Mouse (Mus musculus): ENCODE data around the gene Ebf1. TPM values are rescaled to one million over a fixed set of nuclear protein-coding genes. Genes with fewer than 3 reads are reported as not detected.
"Not testable (repeated sequence)": the region's sequence is repeated elsewhere in the genome, so short reads cannot be mapped to it uniquely, and the experiment has no call there.

Ebf1 gene
- not detected in 2 replicates for polyA plus RNA-seq (2012)

- no peak for TF ChIP-seq GATA1 (IDR thresholded peaks at IDR 0.05; ENCODE audit: low read length)
- TF ChIP-seq TAL1 (IDR thresholded peaks at IDR 0.05; ENCODE audit: low read length), result no peak
- no peaks in the 10 kb centered on the region for H3K36me3 ChIP-seq (ENCODE audit: control insufficient read depth)
- no peak within 1 kb of the TSS for H3K4me3 ChIP-seq (replicated peaks)
- peaks cover 8% of the 10 kb centered on the region for H3K4me1 ChIP-seq (ENCODE audit: control insufficient read depth)
- peaks cover 98% of the 10 kb centered on the region for H3K27me3 ChIP-seq (ENCODE audit: control insufficient read depth)
- H3K9me3 ChIP-seq (ENCODE audit: control insufficient read depth, low read length), result peaks cover 6% of the 10 kb centered on the region; the same call in 1 of the 2 replicates
Measured at GRCm38 (mm10) chr11:44616788-44617712, at the start of gene Ebf1. Gene Ebf1 (plus strand): TSS chr11:44617317.

DNA sequence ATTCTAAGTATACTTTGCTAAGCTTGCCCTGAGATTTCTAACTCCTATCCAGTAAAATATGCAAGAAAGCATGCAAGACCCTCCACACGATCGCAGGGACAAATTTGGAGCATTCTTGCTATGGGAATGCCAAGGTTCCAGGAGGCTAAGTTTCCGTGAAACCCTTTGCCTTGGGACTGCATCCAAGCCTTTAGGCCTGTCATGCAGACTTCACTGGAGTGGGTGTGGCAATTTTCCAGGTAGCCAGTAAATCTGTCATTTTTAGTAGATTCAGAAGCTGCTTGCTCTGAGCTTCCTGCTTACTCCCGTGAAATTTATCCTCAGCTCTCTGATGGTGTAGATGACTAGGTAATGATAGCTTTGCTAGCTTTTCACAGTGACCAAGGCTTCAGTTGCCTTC, 46.8 kb upstream of the Ebf1 start:
- not testable (repeated sequence) for H3K27me3 ChIP-seq (ENCODE audit: control insufficient read depth); H3K9me3 ChIP-seq (ENCODE audit: control insufficient read depth, low read length); H3K4me3 ChIP-seq (replicated peaks); H3K4me1 ChIP-seq (ENCODE audit: control insufficient read depth)
- peaks cover 46% of the 10 kb centered on the region for H3K36me3 ChIP-seq (ENCODE audit: control insufficient read depth)

- TF ChIP-seq TAL1 (IDR thresholded peaks at IDR 0.05; ENCODE audit: low read length), result no peak
- TF ChIP-seq GATA1 (IDR thresholded peaks at IDR 0.05; ENCODE audit: low read length), result no peak
- Histone ChIP-seq H3K9me3 (ENCODE audit: control insufficient read depth, low read length) (no peaks in the 10 kb centered on the region), H3K36me3 (ENCODE audit: control insufficient read depth) (peaks cover 21% of the 10 kb centered on the region), H3K4me1 (ENCODE audit: control insufficient read depth) (no peaks in the 10 kb centered on the region), H3K4me3 (replicated peaks) (no peak overlapping the region), H3K27me3 (ENCODE audit: control insufficient read depth) (no peaks in the 10 kb centered on the region)
Measured at GRCm38 (mm10) chr11:44572781-44573180, 44.3 kb upstream of the Ebf1 start.

DNA sequence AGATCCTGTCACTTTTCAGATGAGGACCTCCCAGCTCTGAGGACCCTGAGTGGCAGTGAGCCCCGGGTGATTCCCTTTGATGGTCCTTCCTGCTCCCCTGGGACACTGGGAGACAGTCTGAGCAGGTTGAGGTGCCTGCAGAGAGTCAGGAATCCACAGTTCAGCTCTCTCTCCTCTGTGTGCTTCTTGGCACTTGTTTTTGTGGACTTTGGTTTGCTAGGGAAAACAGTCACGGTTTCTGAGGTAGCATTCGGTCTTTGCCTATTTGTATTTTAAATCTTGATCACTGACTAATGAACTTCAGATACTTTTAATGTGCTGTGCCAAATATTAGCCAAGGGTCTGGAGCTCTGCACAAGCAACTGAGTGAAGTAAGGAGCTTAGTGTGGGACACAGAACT, 43.7 kb upstream of the Ebf1 start:
- H3K36me3 ChIP-seq (ENCODE audit: control insufficient read depth), result peaks cover 15% of the 10 kb centered on the region
- H3K4me1 ChIP-seq (ENCODE audit: control insufficient read depth), result no peaks in the 10 kb centered on the region
- no peaks in the 10 kb centered on the region for H3K9me3 ChIP-seq (ENCODE audit: control insufficient read depth, low read length)
- H3K4me3 ChIP-seq (replicated peaks), result no peak overlapping the region
- no peaks in the 10 kb centered on the region for H3K27me3 ChIP-seq (ENCODE audit: control insufficient read depth)
- TF ChIP-seq GATA1 (IDR thresholded peaks at IDR 0.05; ENCODE audit: low read length) (no peak), TAL1 (IDR thresholded peaks at IDR 0.05; ENCODE audit: low read length) (no peak)

GRCm38 (mm10) chr11:44574391-44574790, 42.7 kb upstream of the Ebf1 start:
- peaks cover 12% of the 10 kb centered on the region for H3K36me3 ChIP-seq (ENCODE audit: control insufficient read depth)
- TF ChIP-seq GATA1 (IDR thresholded peaks at IDR 0.05; ENCODE audit: low read length) (no peak), TAL1 (IDR thresholded peaks at IDR 0.05; ENCODE audit: low read length) (no peak)
- no peaks in the 10 kb centered on the region for H3K27me3 ChIP-seq (ENCODE audit: control insufficient read depth)
- H3K9me3 ChIP-seq (ENCODE audit: control insufficient read depth, low read length), result no peaks in the 10 kb centered on the region
- H3K4me3 ChIP-seq (replicated peaks), result no peak overlapping the region
- H3K4me1 ChIP-seq (ENCODE audit: control insufficient read depth), result no peaks in the 10 kb centered on the region

DNA sequence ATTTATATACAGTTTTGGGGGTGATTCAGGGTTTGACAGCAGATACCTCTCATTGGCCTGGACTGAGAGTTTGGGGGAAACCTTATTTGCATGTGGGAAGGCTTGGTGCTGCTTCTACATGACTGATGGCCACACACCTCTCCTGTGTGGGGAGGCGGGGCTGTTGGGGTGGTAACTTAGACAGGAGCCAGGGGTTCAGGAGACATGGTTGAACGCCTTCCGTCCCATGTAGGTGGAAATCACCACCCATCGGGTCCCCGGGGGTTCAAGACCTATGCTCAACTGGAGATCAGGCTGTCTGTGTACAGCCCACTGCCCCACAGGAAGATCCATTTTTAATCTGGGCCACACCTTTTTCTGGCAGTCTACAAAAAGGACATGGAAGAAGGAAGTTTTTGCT, 42.3 kb upstream of the Ebf1 start:
- H3K4me1 ChIP-seq (ENCODE audit: control insufficient read depth), result no peaks in the 10 kb centered on the region
- H3K36me3 ChIP-seq (ENCODE audit: control insufficient read depth), result peaks cover 8% of the 10 kb centered on the region
- no peaks in the 10 kb centered on the region for H3K9me3 ChIP-seq (ENCODE audit: control insufficient read depth, low read length)
- no peak for TF ChIP-seq GATA1 (IDR thresholded peaks at IDR 0.05; ENCODE audit: low read length)
- TF ChIP-seq TAL1 (IDR thresholded peaks at IDR 0.05; ENCODE audit: low read length), result no peak
- H3K27me3 ChIP-seq (ENCODE audit: control insufficient read depth), result no peaks in the 10 kb centered on the region
- no peak overlapping the region for H3K4me3 ChIP-seq (replicated peaks)

- no peak for TF ChIP-seq TAL1 (IDR thresholded peaks at IDR 0.05; ENCODE audit: low read length)
- no peak for TF ChIP-seq GATA1 (IDR thresholded peaks at IDR 0.05; ENCODE audit: low read length)
Measured at GRCm38 (mm10) chr11:44577911-44578310, 39.2 kb upstream of the Ebf1 start.

DNA sequence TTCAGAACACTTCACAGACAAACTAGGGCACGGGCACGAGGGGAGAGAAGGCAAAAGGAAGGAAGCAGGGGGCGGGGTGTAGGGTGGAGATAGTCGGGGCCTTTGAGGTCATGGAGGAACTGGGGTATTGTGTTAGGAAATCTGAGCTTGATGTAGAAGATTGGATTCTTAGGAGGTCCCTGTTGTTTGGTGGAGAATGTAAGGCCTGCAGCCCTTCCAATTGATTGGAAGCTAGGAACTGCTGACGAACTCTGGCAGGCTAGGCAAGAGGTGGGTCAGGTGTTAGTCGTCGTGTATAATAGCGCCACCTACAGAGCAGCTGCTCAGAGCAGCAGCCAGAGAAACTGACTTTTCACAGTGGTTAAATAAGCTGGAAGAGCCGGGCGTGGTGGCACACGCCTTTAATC, 35.8 kb upstream of the Ebf1 start:
- Histone ChIP-seq H3K9me3 (ENCODE audit: control insufficient read depth, low read length) (no peaks in the 10 kb centered on the region), H3K36me3 (ENCODE audit: control insufficient read depth) (no peaks in the 10 kb centered on the region), H3K4me3 (replicated peaks) (no peak overlapping the region), H3K27me3 (ENCODE audit: control insufficient read depth) (peaks cover 4% of the 10 kb centered on the region), H3K4me1 (ENCODE audit: control insufficient read depth) (peaks cover 4% of the 10 kb centered on the region)
- TF ChIP-seq GATA1 (IDR thresholded peaks at IDR 0.05; ENCODE audit: low read length) (no peak), TAL1 (IDR thresholded peaks at IDR 0.05; ENCODE audit: low read length) (no peak)

More at GRCm38 (mm10) chr11:44577911-44578310, 39.2 kb upstream of the Ebf1 start:
- H3K4me3 ChIP-seq (replicated peaks), result no peak overlapping the region
- no peaks in the 10 kb centered on the region for H3K9me3 ChIP-seq (ENCODE audit: control insufficient read depth, low read length)
- no peaks in the 10 kb centered on the region for H3K36me3 ChIP-seq (ENCODE audit: control insufficient read depth)
- H3K27me3 ChIP-seq (ENCODE audit: control insufficient read depth), result peaks cover 4% of the 10 kb centered on the region
- peaks cover 4% of the 10 kb centered on the region for H3K4me1 ChIP-seq (ENCODE audit: control insufficient read depth)

GRCm38 (mm10) chr11:44586047-44586696, 30.9 kb upstream of the Ebf1 start:
- H3K9me3 ChIP-seq (ENCODE audit: control insufficient read depth, low read length), result no peaks in the 10 kb centered on the region
- H3K27me3 ChIP-seq (ENCODE audit: control insufficient read depth), result peaks cover 4% of the 10 kb centered on the region
- TF ChIP-seq TAL1 (IDR thresholded peaks at IDR 0.05; ENCODE audit: low read length), result no peak
- no peak for TF ChIP-seq GATA1 (IDR thresholded peaks at IDR 0.05; ENCODE audit: low read length)
- no peak overlapping the region for H3K4me3 ChIP-seq (replicated peaks)
- no peaks in the 10 kb centered on the region for H3K36me3 ChIP-seq (ENCODE audit: control insufficient read depth)
- H3K4me1 ChIP-seq (ENCODE audit: control insufficient read depth), result peaks cover 3% of the 10 kb centered on the region

Data from erythroblast, embryonic 14.5 days (primary cell).